Mouse (Mus musculus): ENCODE measurements around the gene Dcun1d1.

Gene Dcun1d1

GRCm38 (mm10) chr3:35929831-35930230 lies 7.4 kb downstream of the Dcun1d1 start:
- DNase-seq, result no peak

GRCm38 (mm10) chr3:35929406-35929805 lies 7.8 kb downstream of the Dcun1d1 start:
- DNase-seq, result no peak

DNA sequence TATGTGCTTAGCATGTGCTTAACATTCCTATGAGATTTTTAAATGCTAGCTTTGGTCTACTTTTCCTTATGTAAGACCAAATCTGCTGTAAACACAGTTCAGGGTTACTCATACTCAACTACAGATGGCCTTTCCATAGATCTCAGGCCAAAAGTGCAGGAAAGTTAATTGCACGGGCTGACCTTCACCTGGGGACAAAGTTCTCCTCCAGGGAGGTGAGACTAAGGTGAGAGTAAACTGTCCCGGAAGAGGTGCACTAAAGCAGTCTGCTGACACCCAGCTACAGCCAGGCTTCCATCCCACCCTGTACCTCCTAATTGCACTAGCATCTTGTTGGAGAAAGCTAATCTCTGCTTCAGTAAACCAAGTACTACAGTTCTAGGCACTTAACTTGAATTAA lies 11.4 kb downstream of the Dcun1d1 start:
- no peak for DNase-seq

GRCm38 (mm10) chr3:35924007-35924406 lies 13.2 kb downstream of the Dcun1d1 start:
- no peak for DNase-seq

GRCm38 (mm10) chr3:35923495-35923894 lies 13.8 kb downstream of the Dcun1d1 start:
- no peak for DNase-seq

DNA sequence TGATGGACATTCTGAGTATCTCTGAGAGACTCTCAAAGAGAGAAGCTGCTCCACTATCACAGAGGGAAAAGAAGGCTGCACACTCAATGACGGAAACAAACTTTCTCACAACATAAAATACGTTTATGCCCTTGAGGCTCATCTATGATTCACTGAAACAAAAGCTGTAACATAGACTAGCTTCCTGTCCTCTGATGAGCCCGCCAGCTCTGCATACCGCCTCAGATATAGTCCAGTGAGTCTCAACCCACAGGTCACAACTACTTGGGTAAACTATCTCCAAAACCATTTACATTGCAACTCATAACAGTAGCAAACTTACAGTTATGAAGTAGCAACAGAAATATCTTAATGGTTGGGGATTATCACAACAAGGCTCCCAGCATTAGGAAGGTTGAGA lies 14.7 kb downstream of the Dcun1d1 start:
- no peak for DNase-seq

DNA sequence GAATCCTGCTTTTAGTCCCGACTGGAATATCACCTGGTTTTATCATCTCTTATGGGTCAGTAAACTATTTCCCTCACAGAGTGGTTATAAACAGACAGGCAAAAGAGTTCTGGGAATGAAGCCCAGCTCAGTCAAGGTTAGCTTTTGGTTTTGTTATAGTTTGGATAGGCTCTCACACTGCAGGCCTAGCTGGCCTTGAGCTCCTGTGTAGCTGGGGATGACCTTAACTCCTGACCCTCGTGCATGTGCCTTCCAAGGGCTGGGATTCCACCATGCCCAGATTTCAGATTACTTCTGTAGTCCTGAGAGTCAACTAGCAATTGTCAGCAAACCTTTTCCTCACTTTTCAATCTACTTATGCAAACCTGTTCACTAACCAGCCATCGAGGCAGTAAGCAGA lies 19.0 kb downstream of the Dcun1d1 start:
- DNase-seq, result no peak

DNA sequence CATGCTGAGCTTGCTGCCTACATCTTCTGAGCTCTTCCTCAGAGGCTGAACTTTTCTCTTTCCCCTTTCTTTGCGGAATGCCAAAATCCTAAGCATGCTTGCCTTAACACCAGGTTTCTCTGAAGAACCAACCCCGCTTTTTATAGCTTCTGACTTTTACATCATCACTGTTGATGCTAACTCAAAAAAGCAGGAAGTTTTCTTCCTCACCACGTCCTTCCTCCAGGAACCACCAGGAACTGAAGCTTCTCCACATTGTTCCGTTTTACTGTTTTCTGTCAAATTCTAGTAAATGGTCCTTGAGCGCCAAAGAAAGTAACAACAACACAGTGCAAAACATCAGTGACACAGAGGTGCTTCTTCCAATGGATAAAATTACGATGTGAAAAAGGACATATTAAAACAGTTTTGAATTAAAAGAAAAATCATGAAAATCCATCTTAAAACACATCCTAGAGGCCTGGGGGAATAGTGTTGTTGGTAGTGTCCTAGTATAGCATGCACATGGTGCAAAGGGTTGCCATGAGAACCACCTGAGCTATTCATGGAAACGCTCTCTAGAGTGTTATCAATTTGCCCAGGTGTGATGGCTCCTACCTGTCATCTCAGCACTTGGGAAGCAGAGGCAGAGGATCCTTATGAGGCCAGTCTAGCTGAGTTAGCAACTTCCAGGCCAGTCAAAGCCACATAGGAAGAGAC lies 28.1 kb downstream of the Dcun1d1 start:
- DNase-seq, result no peak

- no peak for DNase-seq
These were observed 36.6 kb downstream of the Dcun1d1 start for GRCm38 (mm10) chr3:35900555-35901204.

GRCm38 (mm10) chr3:35899109-35899508 lies 38.1 kb downstream of the Dcun1d1 start:
- DNase-seq, result no peak

- no peak for DNase-seq
These were observed 39.3 kb downstream of the Dcun1d1 start for GRCm38 (mm10) chr3:35897900-35898299.

DNA sequence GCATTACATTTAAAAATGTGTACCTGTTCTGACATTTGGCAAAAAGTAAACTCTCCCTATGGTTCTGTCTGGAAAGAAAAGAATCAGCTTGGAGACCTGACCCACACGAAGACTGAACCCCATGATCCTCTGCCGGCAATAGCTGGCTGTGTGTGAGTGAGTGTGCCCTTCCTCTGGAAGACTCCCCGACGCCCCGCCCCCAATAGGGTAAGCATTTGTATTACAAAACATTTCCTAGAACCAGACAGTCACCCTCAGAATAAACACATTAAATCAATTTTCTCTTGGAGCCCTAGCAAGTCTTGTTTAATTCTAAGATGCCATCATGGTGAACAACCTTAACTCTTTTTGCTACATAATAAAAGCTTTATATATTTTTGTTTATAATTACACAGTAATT lies 44.1 kb downstream of the Dcun1d1 start:
- no peak for DNase-seq

DNA sequence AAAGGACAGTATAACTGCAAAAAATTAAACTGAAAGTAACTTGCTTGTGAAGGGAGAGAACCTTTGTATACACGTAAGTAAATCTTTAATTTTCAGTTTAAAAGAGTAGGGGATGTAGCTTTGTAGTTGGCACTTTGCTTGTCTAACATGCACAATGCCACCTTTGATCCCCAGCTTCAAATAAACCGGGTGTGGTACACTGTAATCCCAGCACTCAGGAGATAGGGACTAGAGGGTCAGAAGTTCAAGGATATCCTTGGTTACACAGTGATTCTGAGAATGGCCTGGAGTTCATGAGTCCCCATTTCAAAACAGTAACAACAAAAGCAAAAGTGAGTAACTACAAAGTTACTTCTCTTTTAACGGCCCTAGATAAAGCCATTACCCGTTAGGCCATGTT lies 46.1 kb downstream of the Dcun1d1 start:
- no peak for DNase-seq

DNA sequence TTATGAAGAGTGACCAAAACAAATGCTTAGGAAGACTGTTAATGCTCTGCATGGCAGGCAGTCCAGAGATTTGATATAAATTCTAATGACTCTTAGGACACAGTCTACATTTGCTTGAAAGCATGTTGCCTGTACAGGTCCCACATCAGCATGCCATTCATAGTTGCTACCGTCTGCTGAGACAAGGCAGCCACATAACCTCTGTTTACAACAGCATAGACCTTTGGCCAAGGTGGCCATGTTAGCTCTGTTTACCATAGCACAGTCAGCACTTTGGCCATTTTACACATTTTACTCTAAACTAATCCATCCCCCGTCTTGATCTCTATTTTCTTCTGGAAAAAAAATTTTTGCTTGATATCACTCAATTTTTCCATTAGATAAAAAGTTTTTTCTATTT lies 47.7 kb downstream of the Dcun1d1 start:
- no peak for DNase-seq

DNA sequence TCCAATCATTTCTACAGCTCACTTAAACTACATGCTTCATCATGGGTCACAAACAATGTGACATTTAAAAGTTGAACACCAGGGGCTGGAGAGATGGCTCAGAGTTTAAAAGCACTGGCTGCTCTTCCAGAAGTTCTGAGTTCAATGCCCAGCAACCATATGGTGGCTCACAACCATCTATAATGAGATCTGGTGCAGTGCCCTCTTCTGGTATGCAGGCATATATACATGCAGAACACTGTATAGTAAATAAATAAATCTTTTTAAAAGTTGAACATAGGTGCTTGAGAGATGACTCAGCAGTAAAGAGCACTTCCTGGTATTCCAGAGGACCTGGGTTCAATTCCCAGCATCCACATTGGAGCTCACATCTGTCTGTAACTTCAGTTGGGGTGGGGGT lies 54.0 kb downstream of the Dcun1d1 start:
- no peak for DNase-seq

GRCm38 (mm10) chr3:35849326-35849725 lies 87.9 kb downstream of the Dcun1d1 start:
- DNase-seq, result no peak
